Mouse (Mus musculus): ENCODE measurements at regions not wholly inside any gene's neighbourhood (a gene's known extent, or its start where the extent isn't known, plus 50 kb on each side); places are given as distances from the start of the nearest gene placed in this dataset.

DNA sequence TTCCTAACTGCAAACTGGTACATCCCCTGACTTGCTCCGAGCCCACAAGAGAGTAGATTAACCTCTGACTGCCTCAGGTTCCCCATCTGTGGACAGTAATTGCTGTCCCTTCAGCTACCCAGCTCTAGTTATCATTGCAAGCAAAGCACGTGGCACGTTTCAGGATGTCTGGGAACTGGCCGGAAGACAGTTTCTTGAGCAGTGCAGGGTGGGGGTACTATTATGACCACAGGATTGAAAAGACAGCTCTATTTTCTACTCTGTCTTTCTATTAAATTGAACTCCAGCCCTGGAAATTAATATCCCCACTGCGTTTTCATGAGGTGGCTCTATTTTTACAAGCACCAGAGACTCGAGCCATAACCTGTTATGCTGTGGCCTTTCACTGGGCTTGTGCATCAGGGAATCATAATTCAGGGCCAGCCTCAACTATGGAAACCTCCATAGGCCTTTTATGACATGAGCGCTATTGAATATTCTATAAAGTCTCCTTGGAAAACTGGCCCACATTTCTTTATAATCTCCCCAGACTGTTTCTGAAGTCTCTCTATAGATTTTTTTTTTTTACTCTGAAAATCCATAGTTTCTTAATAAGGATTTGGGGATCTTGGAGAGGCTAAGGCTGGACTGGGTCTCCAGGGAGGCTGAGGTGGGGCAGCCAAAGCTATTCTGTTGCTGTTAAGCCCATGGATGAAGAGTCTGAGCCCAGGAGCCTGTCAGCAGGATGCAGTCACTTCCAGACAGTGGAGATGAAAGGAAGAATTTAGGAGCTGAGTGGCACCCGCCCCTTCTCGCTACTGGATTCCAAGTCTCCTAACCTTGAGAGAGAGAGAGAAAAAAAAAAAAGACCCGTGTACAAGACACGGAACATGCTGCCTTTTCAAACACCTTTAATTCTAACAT, 212.4 kb upstream of the Apob start:
- POLR2A ChIA-PET, result no interaction called here
- CTCF ChIA-PET, result interaction anchor here in 2 of 4 experiments (1.1 to 1.2 kb wide), 2 partner anchors 13 to 226 kb away, joined by 3 read pairs; no protein-coding TSS in a partner anchor

DNA sequence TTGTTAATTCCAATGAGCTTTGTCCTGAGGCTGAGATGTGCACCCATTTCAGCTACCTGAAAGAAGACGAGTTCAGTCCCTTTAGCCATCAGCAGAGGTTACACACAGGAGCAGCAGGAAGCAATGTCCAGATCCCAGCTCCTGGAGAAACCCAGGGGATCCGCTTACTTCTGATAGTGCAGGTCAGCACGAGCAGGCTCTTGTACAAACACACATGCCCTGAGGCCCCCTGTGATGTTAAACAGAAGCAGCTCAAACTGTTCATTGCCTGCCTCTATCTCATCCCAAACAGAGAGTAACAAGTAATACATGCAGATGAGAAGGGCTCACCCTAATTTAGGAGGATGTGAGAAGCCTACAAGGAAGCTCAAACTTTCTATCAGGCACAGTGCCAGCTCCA, 203.3 kb upstream of the Apob start:
- POLR2A ChIA-PET, result no interaction called here
- CTCF ChIA-PET, result no interaction called here

DNA sequence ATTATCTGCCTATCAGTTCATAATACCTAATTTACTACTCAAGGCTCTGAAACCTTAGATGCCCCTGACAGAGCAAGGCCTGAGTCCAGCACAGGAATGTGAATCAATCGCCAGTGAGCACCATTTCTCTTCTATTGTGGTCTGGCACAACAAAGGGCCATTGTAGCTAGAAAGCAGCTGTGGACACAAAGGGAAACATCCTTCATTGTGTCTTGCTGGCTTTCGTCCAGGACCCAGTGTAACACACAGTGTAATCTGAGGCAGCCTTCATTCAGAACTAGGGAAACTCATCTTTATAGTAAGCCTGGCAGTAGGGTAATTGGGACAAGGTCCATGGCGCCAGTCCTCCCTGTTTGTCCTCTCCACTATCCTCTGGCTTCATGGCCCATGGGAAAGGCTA, 201.1 kb upstream of the Apob start:
- CTCF ChIA-PET, result interaction anchor here in 2 of 4 experiments (0.6 to 3.8 kb wide), 3 partner anchors 62 to 202 kb away, joined by 5 to 20 read pairs (median 6); partner anchors contain the start of gene Apob (in 1 of the 2)
- POLR2A ChIA-PET, result interaction anchor here in 1 of 4 experiments (0.6 kb wide), 1 partner anchor 265 kb away, joined by 3 read pairs; no protein-coding TSS in a partner anchor

DNA sequence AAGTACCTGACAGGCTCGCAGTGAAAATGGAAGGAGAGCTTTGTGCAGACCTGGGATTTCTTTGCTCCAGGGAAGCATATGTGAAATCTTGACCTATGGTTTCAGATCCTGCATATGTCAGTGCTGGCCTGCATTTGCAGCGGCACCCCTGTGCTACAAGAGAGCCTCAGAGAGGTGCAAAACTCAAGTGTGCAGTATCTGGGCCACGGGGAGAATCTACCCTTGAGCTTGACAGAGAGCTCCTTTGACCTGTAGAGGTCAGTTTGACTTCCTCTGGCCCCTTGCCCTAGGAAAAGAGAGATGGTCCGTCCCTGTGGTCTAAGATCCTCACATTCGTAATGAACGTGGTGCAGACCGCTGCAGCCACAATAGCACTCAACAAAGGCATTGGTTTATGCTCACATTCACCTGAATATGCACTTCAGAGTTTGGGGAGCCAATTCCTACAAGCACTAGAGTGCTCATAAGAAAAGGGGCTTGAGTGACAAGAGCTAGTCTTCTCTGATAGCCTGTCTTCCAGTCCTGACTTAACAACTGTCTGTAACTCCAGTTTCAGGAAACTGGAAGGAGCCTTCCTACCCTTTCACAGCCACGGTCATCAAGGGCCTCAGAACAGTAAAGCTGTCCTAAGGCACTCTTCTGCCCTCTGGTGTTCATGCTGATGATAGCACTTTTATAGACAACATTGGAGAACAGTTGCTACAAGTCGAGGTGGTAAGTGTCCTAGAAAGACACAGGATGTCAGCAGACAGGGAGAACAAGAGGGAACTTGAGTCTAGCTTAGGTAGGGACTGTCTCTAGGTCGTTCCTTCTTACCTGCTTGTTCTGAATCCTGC, 200.0 kb upstream of the Apob start:
- CTCF ChIA-PET, result interaction anchor here (0.5 to 3.8 kb wide), 16 partner anchors 8 to 726 kb away, joined by 3 to 20 read pairs (median 4); partner anchors contain the start of gene Apob (in 1 of the 4)

DNA sequence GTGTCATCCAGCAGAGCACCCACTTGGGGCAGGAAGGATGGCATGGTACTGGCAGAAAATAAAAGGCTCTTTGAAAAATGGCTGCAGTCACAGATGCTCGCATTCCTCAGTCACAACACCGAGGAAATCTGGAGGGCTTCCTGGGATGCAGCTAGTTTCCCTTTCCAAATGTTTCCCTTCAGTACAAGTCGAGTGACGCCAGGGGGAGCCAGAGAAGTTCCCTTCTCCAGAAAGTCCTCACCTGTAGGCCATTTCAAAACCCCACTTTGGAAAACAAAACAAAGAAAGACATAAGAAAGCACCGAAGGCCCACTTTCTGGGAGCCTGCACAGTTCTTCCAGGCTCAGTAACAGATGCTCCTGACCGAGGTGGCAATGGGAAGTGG, 199.4 kb upstream of the Apob start:
- POLR2A ChIA-PET, result no interaction called here

More for the DNA sequence above, 200.0 kb upstream of the Apob start:
- POLR2A ChIA-PET, result no interaction called here

DNA sequence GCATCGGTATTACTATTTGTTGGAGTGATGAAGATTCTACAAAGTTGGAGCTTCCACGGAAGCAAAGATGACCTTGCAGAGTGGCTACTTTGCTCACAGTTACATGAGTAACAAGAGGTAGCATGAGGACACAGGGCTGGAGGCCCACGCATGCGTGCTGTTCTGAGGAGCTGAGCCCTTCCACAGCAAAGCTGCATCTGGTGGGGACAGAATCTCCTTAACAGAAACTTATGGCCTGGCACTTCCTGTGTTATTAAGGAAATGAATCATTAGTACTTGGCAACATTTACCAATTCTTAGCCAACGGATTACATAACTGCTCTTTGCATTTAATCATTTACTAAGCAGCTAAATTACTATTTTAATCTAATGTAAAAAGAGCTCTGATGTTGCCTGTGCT, 160.8 kb upstream of the Apob start:
- ChIA-PET POLR2A (no interaction called here), CTCF (no interaction called here)

More for the DNA sequence above, 199.4 kb upstream of the Apob start:
- CTCF ChIA-PET, result interaction anchor here (0.5 to 3.8 kb wide), 12 partner anchors 11 to 1643 kb away, joined by 3 to 20 read pairs (median 4); partner anchors contain the start of gene Apob (in 1 of the 4)

DNA sequence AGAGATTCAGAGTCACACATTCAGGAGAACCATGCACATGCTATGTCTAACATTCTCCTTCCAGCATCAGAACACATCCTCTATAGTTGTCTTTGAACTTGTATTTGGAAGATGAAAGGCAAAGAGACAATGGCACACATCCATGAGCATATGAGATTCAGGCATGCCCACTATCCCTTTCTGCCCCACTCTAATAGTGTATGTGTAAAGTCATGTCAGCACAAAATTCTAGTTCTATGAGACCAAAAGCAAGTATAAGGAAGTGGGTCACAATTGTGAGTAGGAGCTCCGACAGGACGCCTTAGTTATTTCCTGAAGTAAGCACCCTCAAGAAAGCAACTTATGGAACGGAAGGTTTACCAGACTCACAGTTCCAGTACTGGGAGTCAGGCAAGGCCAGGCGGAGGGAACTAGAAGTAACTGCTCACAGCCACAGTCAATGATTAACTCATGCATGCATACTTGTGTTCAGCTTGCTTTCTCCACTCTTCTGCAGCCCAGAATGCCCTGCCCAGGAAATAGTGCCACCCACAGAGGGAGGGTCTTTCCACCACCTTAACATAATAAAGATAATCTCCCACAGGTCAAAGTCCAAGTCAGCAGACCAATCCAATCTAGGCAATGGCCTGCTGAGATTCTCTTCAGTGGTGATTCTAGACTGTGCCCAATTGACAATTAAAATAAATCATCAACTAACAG, 157.3 kb upstream of the Apob start:
- POLR2A ChIA-PET, result interaction anchor here in 1 of 4 experiments (0.5 kb wide), 1 partner anchor 137 kb away, joined by 5 read pairs; no protein-coding TSS in a partner anchor
- CTCF ChIA-PET, result no interaction called here

DNA sequence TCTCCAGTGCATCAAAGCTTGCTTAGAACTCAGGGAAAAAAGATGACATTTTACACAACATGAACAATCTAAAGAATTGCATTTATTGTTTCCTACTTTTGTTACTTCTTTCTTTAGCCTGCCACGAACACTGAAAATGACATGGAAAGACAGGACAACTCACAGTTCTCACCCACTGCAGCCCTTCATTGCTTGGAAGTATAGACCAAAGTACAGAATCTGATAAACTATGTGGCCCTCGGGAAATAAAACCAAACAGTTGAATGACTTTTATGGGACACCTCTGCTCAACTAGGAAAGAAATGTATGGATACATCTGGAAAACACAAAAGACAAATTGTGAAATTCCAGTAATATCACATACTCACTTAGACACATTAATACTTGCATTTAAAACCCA, 156.7 kb upstream of the Apob start:
- CTCF ChIA-PET, result no interaction called here
- POLR2A ChIA-PET, result interaction anchor here in 1 of 4 experiments (0.5 kb wide), 1 partner anchor 137 kb away, joined by 5 read pairs; no protein-coding TSS in a partner anchor

DNA sequence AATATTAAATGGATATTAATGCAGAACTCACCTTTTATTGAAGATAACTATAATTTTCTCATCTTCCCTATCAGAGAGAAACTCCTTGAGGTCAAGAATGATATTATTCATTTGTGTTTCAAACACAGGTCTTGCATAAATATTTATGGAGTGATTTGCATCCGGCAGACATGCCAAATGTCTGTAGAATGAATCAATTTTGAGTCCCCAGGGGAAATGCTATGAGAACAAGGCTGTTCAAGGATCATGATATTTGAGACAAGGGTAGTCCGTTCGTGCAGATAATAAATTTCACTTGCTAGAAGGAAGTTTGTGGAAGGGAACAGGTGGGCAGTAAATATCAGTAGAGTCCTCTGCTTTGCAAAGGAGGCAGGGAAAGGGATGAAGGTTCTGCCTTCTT, 141.7 kb upstream of the Apob start:
- POLR2A ChIA-PET, result no interaction called here
- CTCF ChIA-PET, result no interaction called here

DNA sequence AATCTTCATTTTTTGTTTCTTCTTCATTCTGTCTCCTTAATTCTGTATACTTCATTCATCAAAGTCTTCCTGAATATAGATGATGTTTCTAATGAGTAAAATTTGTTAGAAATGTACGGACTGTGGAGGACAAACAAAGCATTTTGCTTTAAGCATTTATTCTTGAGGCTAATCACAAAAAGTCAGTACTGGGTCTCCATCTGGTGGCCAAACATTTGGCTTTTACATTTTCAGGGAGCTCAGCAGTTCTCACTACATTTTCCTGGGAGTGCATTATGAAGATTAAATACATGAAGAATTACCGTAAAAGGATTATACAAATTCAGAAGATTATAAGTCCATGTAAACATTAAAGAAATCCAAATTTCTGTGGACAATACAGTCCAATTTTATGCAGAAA, 123.6 kb upstream of the Apob start:
- ChIA-PET POLR2A (no interaction called here), CTCF (no interaction called here)

DNA sequence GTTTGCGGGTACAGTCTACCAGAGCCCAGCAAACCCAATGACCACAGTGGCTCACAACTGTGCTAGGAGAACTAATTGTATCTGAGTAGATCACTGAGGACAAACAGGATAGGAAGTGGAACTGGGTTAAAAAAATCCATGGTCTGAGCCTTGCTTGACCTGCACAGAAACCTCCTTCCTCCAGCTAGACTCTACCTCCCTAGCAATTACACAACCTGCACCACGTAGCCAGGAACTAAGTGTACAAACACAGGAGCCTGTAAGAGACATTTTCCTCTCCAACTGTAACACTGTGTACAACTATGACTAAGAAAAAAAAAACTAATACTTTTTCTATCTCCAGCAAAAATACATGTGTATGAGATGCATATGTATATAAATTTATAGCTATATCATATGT, 121.8 kb upstream of the Apob start:
- CTCF ChIA-PET, result no interaction called here
- POLR2A ChIA-PET, result interaction anchor here in 1 of 4 experiments (0.6 kb wide), 1 partner anchor 297 kb away, joined by 3 read pairs; no protein-coding TSS in a partner anchor

DNA sequence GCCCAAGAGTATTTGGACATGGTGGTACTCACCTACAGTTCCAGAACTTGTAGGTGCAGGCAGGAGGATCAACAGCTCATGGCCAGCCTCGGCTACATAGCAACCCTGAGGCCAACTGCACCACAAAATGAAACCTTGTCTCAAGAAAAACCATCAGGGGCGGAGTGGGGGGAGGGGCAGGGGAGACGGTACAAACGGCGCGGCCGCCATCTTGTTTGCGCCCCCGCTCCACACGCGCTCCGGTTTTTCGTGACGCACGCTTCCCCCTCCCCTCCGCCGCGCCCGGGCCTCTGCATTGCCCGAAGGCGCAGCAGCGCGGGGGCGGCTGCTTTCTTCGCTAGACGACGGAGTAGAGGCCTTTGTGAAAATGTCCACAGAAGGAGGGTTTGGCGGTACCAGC, 117.9 kb upstream of the Apob start:
- CTCF ChIA-PET, result no interaction called here
- POLR2A ChIA-PET, result no interaction called here

DNA sequence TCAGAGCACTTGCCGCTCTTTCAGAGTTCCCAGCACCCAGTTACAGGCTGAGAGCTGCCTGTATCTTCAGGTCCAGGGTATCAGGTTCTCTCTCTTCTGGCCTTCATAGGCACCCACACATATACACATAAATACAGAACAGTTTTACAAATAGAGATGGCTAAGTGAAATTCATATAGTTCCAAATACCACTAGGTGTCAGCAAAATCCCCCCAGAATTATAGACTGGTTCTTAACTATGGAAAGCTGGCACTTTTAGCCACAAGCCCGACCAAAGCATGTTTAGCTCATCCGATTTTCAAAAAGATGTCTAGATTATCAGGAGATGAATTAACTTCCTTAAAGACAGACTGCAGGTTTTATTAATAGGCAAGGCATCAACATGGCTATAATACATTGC, 107.4 kb upstream of the Apob start:
- ChIA-PET POLR2A (interaction anchor here in 1 of 4 experiments (0.6 kb wide), 1 partner anchor 10 kb away, joined by 3 read pairs; no protein-coding TSS in a partner anchor), CTCF (interaction anchor here in 2 of 4 experiments (0.9 to 1.0 kb wide), 2 partner anchors 108 kb away, joined by 3 read pairs; no protein-coding TSS in a partner anchor)

DNA sequence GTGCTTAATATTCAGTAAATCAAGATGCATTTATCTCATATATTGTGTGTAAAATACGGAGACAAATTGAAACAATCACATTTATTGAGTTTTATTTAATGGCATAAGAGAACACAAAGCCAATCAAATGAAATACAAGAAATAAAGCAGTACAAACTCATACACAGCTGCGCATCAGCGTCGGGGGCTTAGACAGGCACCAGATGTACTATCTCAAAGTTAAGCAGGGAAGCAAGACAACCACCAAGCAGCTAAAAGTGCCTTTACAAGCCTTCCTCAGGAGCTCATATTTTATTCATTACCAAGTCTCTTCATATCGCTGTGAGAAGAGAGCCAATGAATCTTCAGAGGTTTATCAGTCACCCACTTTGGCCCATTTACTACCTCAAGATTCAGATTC, 107.0 kb upstream of the Apob start:
- CTCF ChIA-PET, result interaction anchor here in 2 of 4 experiments (0.9 to 1.0 kb wide), 2 partner anchors 108 kb away, joined by 3 read pairs; no protein-coding TSS in a partner anchor
- POLR2A ChIA-PET, result interaction anchor here in 1 of 4 experiments (0.6 kb wide), 1 partner anchor 10 kb away, joined by 3 read pairs; no protein-coding TSS in a partner anchor

DNA sequence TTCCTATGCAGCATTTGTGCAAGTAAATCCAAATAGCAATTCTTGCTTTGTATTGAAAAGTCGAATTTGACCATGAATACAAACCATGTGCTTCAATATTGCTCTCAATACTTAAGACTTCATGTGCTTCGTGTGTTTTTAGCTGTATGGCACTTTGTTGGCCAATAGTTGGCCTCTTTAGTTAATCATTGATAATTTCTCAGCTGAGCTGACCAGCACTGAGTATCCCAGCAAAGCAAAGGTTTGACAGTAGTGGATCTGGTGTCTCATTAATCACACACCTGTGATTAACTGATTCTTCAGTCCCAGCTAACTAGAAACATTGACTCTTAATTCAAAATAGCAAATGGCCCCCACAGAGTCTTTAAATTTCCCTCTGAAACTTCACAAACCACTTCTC, 102.0 kb upstream of the Apob start:
- ChIA-PET CTCF (no interaction called here), POLR2A (interaction anchor here in 1 of 4 experiments (0.6 kb wide), 1 partner anchor 621 kb away, joined by 10 read pairs; no protein-coding TSS in a partner anchor)

DNA sequence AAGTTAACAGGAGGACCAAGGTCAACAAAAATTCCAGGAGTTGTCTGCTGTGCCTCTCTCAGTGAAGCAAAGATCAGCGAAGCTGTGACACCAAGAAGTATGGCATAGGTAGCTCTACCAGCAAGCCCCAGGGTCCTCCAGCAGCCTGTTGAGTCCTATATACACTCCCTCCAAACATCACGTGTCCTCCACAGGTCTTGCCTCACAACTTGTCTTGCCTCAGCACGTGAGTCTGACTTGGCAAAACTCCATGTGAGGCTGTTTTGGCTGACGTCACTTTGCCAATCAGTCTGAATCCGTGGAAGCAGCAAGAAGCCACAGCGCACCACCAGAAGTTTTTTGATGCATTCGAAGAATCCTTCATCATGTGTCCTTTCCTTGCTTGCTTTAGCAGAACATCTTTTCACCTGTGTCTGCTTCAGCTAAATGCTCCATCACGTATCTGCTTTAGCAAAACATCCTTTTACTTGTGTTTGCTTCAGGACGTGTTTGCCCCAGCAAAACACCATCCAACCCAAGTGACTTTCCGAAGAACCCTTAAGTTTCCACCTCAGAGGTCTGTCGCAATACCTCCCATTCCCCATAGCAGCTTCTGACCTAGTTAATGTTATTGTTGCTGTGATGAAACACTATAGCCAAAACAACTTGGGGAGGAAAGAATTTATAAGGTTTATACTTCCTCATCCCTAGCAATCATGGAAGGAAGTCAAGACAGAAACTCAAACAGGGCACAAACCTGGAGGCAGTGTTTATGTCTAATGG, 101.0 kb upstream of the Apob start:
- ChIA-PET POLR2A (interaction anchor here in 1 of 4 experiments (0.6 kb wide), 1 partner anchor 620 kb away, joined by 10 read pairs; no protein-coding TSS in a partner anchor), CTCF (no interaction called here)

DNA sequence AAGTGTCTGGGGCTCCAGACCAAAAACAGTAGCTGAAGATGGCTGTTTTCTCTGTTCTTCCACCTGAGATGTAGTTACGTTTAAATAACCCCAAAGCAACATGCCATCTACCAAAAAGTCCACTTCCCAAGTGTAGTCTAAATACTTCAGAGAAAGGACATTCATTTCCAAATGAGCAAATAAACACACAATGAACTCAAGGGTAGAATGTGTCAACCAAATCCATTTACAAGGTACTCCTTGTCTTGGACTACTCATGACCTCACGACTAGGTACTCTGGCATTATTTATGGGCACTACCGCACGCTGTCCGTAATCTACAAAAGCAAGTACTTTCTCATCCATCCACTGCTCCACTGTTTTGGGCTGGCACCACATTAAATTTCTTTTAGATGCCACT, 98.7 kb upstream of the Apob start:
- CTCF ChIA-PET, result no interaction called here
- POLR2A ChIA-PET, result no interaction called here

DNA sequence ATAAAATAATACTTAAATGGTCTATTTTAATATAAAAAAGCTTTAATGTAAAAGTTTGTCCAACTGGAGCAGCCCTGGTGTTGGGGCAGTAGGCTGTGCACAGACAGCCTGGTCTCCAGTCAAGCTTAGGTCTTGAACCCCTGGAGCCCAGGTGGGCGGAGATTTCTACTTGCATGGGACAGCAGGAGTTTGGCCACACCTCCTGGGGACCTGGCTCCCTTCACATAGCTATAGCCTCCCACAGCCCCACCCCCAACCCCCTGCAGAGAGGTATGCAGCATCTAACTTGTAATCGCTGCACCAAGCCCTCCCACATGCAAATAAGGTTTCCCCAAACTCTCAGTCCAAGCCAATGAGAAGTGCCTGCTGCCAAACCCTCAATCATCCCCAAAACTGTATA, 81.3 kb upstream of the Apob start:
- POLR2A ChIA-PET, result no interaction called here
- CTCF ChIA-PET, result interaction anchor here in 1 of 4 experiments (0.9 kb wide), 1 partner anchor 82 kb away, joined by 3 read pairs; no protein-coding TSS in a partner anchor
